8 mouse cellular contexts compared by ENCODE assay signal in genomic region chr8:104251461-104251860, GRCm38 (mm10). TPM values are rescaled to one million over a fixed set of nuclear protein-coding genes. Genes with fewer than 3 reads are reported as not detected.
A peak's percentile ranks its signal among the peaks of the same experiment; 100 is the strongest.
DNase-seq lines count a peak whose midpoint lies in the region; ATAC-seq and TF ChIP-seq lines count a peak whose summit lies in the region.

No protein-coding gene starts in this region.

- peak overlapping the region; percentile 77 for H3K4me3 ChIP-seq in heart, embryonic 12.5 days
- peak overlapping the region; percentile 74 for H3K4me3 ChIP-seq in bone marrow, adult 2 months (replicated peaks; ENCODE audit: control insufficient read depth, low read depth, low read length)
- H3K4me3 ChIP-seq in hindbrain, embryonic 13.5 days = peak overlapping the region; percentile 66
- peak overlapping the region; percentile 67 for H3K4me3 ChIP-seq in liver, embryonic 11.5 days (ENCODE audit: low read depth, low read length)
- H3K4me3 ChIP-seq in stomach, embryonic 14.5 days (ENCODE audit: low read depth, low read length) = peak overlapping the region; percentile 63

- ATAC-seq in heart, embryonic 12.5 days (ENCODE audit: insufficient number of reproducible peaks, low FRiP score) = no peak
- ATAC-seq in hindbrain, embryonic 13.5 days (ENCODE audit: low FRiP score) = no peak
- ATAC-seq in liver, embryonic 11.5 days (replicated peaks; ENCODE audit: low FRiP score) = no peak
- peak; percentile 42; the same call in 1 of the 2 replicates for ATAC-seq in stomach, embryonic 14.5 days (ENCODE audit: insufficient number of reproducible peaks, insufficient read depth, low FRiP score, low read depth)

- H3K4me2 ChIP-seq in heart, embryonic 12.5 days = peak overlapping the region; percentile 83
- H3K4me2 ChIP-seq in hindbrain, embryonic 13.5 days = peak overlapping the region; percentile 77
- peak overlapping the region; percentile 91 for H3K4me2 ChIP-seq in liver, embryonic 11.5 days
- H3K4me2 ChIP-seq in stomach, embryonic 14.5 days (replicated peaks; ENCODE audit: low read depth, low read length) = peak overlapping the region; percentile 76

- peaks cover 16% of the 10 kb centered on the region for H3K4me1 ChIP-seq in heart, embryonic 12.5 days (replicated peaks)
- H3K4me1 ChIP-seq in bone marrow, adult 2 months (ENCODE audit: control insufficient read depth, insufficient read depth, low read length) = peaks cover 3% of the 10 kb centered on the region; the same call in 1 of the 2 replicates
- peaks cover 26% of the 10 kb centered on the region for H3K4me1 ChIP-seq in hindbrain, embryonic 13.5 days (replicated peaks)
- H3K4me1 ChIP-seq in liver, embryonic 11.5 days (replicated peaks; ENCODE audit: control insufficient read depth, insufficient read depth, low read length) = peaks cover 17% of the 10 kb centered on the region
- H3K4me1 ChIP-seq in stomach, embryonic 14.5 days (ENCODE audit: control insufficient read depth, insufficient read depth, low read length) = peaks cover 9% of the 10 kb centered on the region

- H3K27me3 ChIP-seq in heart, embryonic 12.5 days (replicated peaks) = no peaks in the 10 kb centered on the region
- no peaks in the 10 kb centered on the region for H3K27me3 ChIP-seq in hindbrain, embryonic 13.5 days
- no peaks in the 10 kb centered on the region for H3K27me3 ChIP-seq in liver, embryonic 11.5 days (replicated peaks; ENCODE audit: control insufficient read depth, insufficient read depth, low read length)
- H3K27me3 ChIP-seq in stomach, embryonic 14.5 days (ENCODE audit: control insufficient read depth, insufficient read depth, low read length) = no peaks in the 10 kb centered on the region

- peak overlapping the region; percentile 79 for H3K9ac ChIP-seq in heart, embryonic 12.5 days
- peak overlapping the region; percentile 75 for H3K9ac ChIP-seq in hindbrain, embryonic 13.5 days
- H3K9ac ChIP-seq in liver, embryonic 11.5 days (ENCODE audit: low read depth, low read length) = peak overlapping the region; percentile 68
- peak overlapping the region; percentile 45 for H3K9ac ChIP-seq in stomach, embryonic 14.5 days (replicated peaks; ENCODE audit: low read depth, low read length)

- 2% methylated on average over 7 of the region's 7 CpGs for WGBS in heart, embryonic 12.5 days
- WGBS in bone marrow, adult 2 months = under 1% methylated on average over 7 of the region's 7 CpGs
- WGBS in hindbrain, embryonic 13.5 days = 0% methylated on average over 7 of the region's 7 CpGs
- WGBS in liver, embryonic 11.5 days = 0% methylated on average over 7 of the region's 7 CpGs
- 0% methylated on average over 7 of the region's 7 CpGs for WGBS in stomach, embryonic 14.5 days

- no peaks in the 10 kb centered on the region for H3K36me3 ChIP-seq in heart, embryonic 12.5 days
- no peaks in the 10 kb centered on the region for H3K36me3 ChIP-seq in hindbrain, embryonic 13.5 days
- no peaks in the 10 kb centered on the region for H3K36me3 ChIP-seq in liver, embryonic 11.5 days (ENCODE audit: control insufficient read depth, insufficient read depth, low read length)
- H3K36me3 ChIP-seq in stomach, embryonic 14.5 days (ENCODE audit: control insufficient read depth, insufficient read depth, low read length) = no peaks in the 10 kb centered on the region

- TF ChIP-seq CTCF in bone marrow, adult 2 months (IDR thresholded peaks at IDR 0.05; ENCODE audit: control insufficient read depth, insufficient read depth, low read length) = no peak

- H3K9me3 ChIP-seq in heart, embryonic 12.5 days (replicated peaks) = no peaks in the 10 kb centered on the region
- no peaks in the 10 kb centered on the region for H3K9me3 ChIP-seq in hindbrain, embryonic 13.5 days
- no peaks in the 10 kb centered on the region for H3K9me3 ChIP-seq in liver, embryonic 11.5 days (ENCODE audit: control insufficient read depth, low read length)
- H3K9me3 ChIP-seq in stomach, embryonic 14.5 days (ENCODE audit: control insufficient read depth, low read depth, low read length) = no peaks in the 10 kb centered on the region

- H3K27ac ChIP-seq in heart, embryonic 12.5 days (ENCODE audit: poor library complexity, severe bottlenecking) = no peak overlapping the region; the same call in 1 of the 2 replicates
- peak overlapping the region; percentile 54; the same call in 1 of the 2 replicates for H3K27ac ChIP-seq in bone marrow, adult 2 months (ENCODE audit: control insufficient read depth, insufficient read depth, low read depth, low read length, poor library complexity)
- peak overlapping the region; percentile 76; the same call in 1 of the 2 replicates for H3K27ac ChIP-seq in hindbrain, embryonic 13.5 days
- no peak overlapping the region for H3K27ac ChIP-seq in liver, embryonic 11.5 days (ENCODE audit: low read depth, low read length)
- H3K27ac ChIP-seq in stomach, embryonic 14.5 days (ENCODE audit: low read length) = peak overlapping the region; percentile 87; the same call in 1 of the 2 replicates

- no peak for DNase-seq in heart, adult 8-10 months (ENCODE audit: low spot score)
- DNase-seq in liver, embryonic 11.5 days (ENCODE audit: low spot score) = no peak
- no peak for DNase-seq in gastrocnemius, postnatal 10 days
- no peak for DNase-seq in ovary, postnatal 10 days (ENCODE audit: low spot score)

- TF ChIP-seq POLR2A in bone marrow, adult 2 months (IDR thresholded peaks at IDR 0.05; ENCODE audit: borderline replicate concordance, control insufficient read depth, low read depth, low read length) = no peak

RNA-seq across cellular contexts. Expression of gene Cklf, which starts 0.8 kb away (rescaled TPM):
- polyA plus RNA-seq in heart, embryonic 12.5 days (2016; fragmentation: Nextera tagmentation; extraction: Ambion mirVana) = 30.5 and 34.1 TPM in 2 replicates
- total RNA-seq in heart, adult 8-10 months (2022) = 1 to 10 TPM; 3.1 to 4.6 (median 4.2) TPM
- 12.0 and 63.8 TPM in 2 replicates for polyA plus RNA-seq in bone marrow, adult 2 months (2011; ENCODE audit: insufficient read depth, insufficient read length, low replicate concordance, missing spikeins)
- polyA plus RNA-seq in hindbrain, embryonic 13.5 days (2015; fragmentation: Nextera tagmentation; extraction: Ambion mirVana) = 36.1 TPM in 2 replicates
- polyA plus RNA-seq in liver, embryonic 11.5 days (2014; fragmentation: Nextera tagmentation; extraction: Ambion mirVana) = 27.9 and 32.5 TPM in 2 replicates
- polyA plus RNA-seq in stomach, embryonic 14.5 days (2014; fragmentation: Nextera tagmentation; extraction: Ambion mirVana) = 46.0 and 53.4 TPM in 2 replicates
- total RNA-seq in gastrocnemius, postnatal 10 days (2021) = 10 to 100 TPM in 1 of 2 experiments, 1 to 10 TPM in 1; 6.6 to 10.1 TPM

RNA-seq across cellular contexts. Expression of gene Tk2, which starts 3.1 kb away (rescaled TPM):
- 13.2 and 13.6 TPM in 2 replicates for polyA plus RNA-seq in heart, embryonic 12.5 days (2016; fragmentation: Nextera tagmentation; extraction: Ambion mirVana)
- 10 to 100 TPM in 1 of 4 experiments, 1 to 10 TPM in 3; 6.5 to 10.4 (median 9.3) TPM for total RNA-seq in heart, adult 8-10 months (2022)
- 14.5 and 32.7 TPM in 2 replicates for polyA plus RNA-seq in bone marrow, adult 2 months (2011; ENCODE audit: insufficient read depth, insufficient read length, low replicate concordance, missing spikeins)
- polyA plus RNA-seq in hindbrain, embryonic 13.5 days (2015; fragmentation: Nextera tagmentation; extraction: Ambion mirVana) = 45.7 TPM in 2 replicates
- polyA plus RNA-seq in liver, embryonic 11.5 days (2014; fragmentation: Nextera tagmentation; extraction: Ambion mirVana) = 13.8 and 16.3 TPM in 2 replicates
- polyA plus RNA-seq in stomach, embryonic 14.5 days (2014; fragmentation: Nextera tagmentation; extraction: Ambion mirVana) = 16.1 and 19.8 TPM in 2 replicates
- 1 to 10 TPM; 5.6 to 7.6 TPM for total RNA-seq in gastrocnemius, postnatal 10 days (2021)

RNA-seq across cellular contexts. Expression of gene Cmtm2a, which starts 41.5 kb away (rescaled TPM):
- not detected in 2 replicates for polyA plus RNA-seq in heart, embryonic 12.5 days (2016; fragmentation: Nextera tagmentation; extraction: Ambion mirVana)
- not detected for total RNA-seq in heart, adult 8-10 months (2022)
- not detected in 2 replicates for polyA plus RNA-seq in bone marrow, adult 2 months (2011; ENCODE audit: insufficient read depth, insufficient read length, low replicate concordance, missing spikeins)
- polyA plus RNA-seq in hindbrain, embryonic 13.5 days (2015; fragmentation: Nextera tagmentation; extraction: Ambion mirVana) = not detected in 2 replicates
- not detected in 2 replicates for polyA plus RNA-seq in liver, embryonic 11.5 days (2014; fragmentation: Nextera tagmentation; extraction: Ambion mirVana)
- not detected in 2 replicates for polyA plus RNA-seq in stomach, embryonic 14.5 days (2014; fragmentation: Nextera tagmentation; extraction: Ambion mirVana)
- total RNA-seq in gastrocnemius, postnatal 10 days (2021) = not detected

RNA-seq across cellular contexts. Expression of gene Gm45711, which starts 58.4 kb away (rescaled TPM):
- polyA plus RNA-seq in heart, embryonic 12.5 days (2016; fragmentation: Nextera tagmentation; extraction: Ambion mirVana) = not detected in 2 replicates
- total RNA-seq in heart, adult 8-10 months (2022) = not detected
- not detected in 2 replicates for polyA plus RNA-seq in bone marrow, adult 2 months (2011; ENCODE audit: insufficient read depth, insufficient read length, low replicate concordance, missing spikeins)
- polyA plus RNA-seq in hindbrain, embryonic 13.5 days (2015; fragmentation: Nextera tagmentation; extraction: Ambion mirVana) = not detected in 2 replicates
- polyA plus RNA-seq in liver, embryonic 11.5 days (2014; fragmentation: Nextera tagmentation; extraction: Ambion mirVana) = not detected in 2 replicates
- polyA plus RNA-seq in stomach, embryonic 14.5 days (2014; fragmentation: Nextera tagmentation; extraction: Ambion mirVana) = not detected in 2 replicates
- total RNA-seq in gastrocnemius, postnatal 10 days (2021) = not detected

RNA-seq across cellular contexts. Expression of gene Cmtm1, which starts 58.5 kb away (rescaled TPM):
- not detected in 2 replicates for polyA plus RNA-seq in heart, embryonic 12.5 days (2016; fragmentation: Nextera tagmentation; extraction: Ambion mirVana)
- total RNA-seq in heart, adult 8-10 months (2022) = under 1 TPM in 1 of 4 experiments, not detected in 3; 0.28 TPM
- 2.2 TPM in 1 of 2 replicates, not detected in the other for polyA plus RNA-seq in bone marrow, adult 2 months (2011; ENCODE audit: insufficient read depth, insufficient read length, low replicate concordance, missing spikeins)
- not detected in 2 replicates for polyA plus RNA-seq in hindbrain, embryonic 13.5 days (2015; fragmentation: Nextera tagmentation; extraction: Ambion mirVana)
- not detected in 2 replicates for polyA plus RNA-seq in liver, embryonic 11.5 days (2014; fragmentation: Nextera tagmentation; extraction: Ambion mirVana)
- not detected in 2 replicates for polyA plus RNA-seq in stomach, embryonic 14.5 days (2014; fragmentation: Nextera tagmentation; extraction: Ambion mirVana)
- total RNA-seq in gastrocnemius, postnatal 10 days (2021) = not detected

Comparison
In these comparisons a context has a peak if more than half of its experiments do, and no peak if none do; other contexts are left out.
1. H3K27ac ChIP-seq: peak in bone marrow, adult 2 months (single experiment), hindbrain, embryonic 13.5 days (single experiment) and stomach, embryonic 14.5 days (single experiment); none in heart, embryonic 12.5 days (single experiment) and liver, embryonic 11.5 days (single experiment).
2. Peak in every context shown above with its lines, with median percentiles within 50 percentile points of each other: H3K4me2 ChIP-seq, H3K4me3 ChIP-seq and H3K9ac ChIP-seq.